Mouse (Mus musculus) neural tube, embryonic 11.5 days (tissue): ENCODE results near the gene Glcci1. TPM values are rescaled to one million over a fixed set of nuclear protein-coding genes. Genes with fewer than 3 reads are reported as not detected.

Experiments
- ATAC-seq: fragments of 200-750 bp; cut with Nextera tagmentation; 2 replicates; pipeline ENCODE4 v1.8.0; 2017; ENCODE audit warnings: moderate number of reproducible peaks, mild to moderate bottlenecking, moderate TSS enrichment, moderate library complexity; ENCODE audit not compliant: insufficient read depth, low FRiP score, low TSS enrichment
- DNase-seq: peaks from one replicate; pipeline ENCODE4 v3.0.0-alpha.2; 2015; ENCODE audit warnings: low spot score
- H3K27ac ChIP-seq: fragments of 300-500 bp; sonication (generic); 2 replicates; pipeline ENCODE4 v1.5.1; 2014; ENCODE audit warnings: low read depth, mild to moderate bottlenecking, low read length
- H3K27me3 ChIP-seq: fragments of 300-500 bp; sonication (generic); 2 replicates; pipeline ENCODE4 v1.6.1; 2014; ENCODE audit warnings: mild to moderate bottlenecking, low read length, mixed read lengths; ENCODE audit not compliant: control insufficient read depth, insufficient read depth
- H3K36me3 ChIP-seq: fragments of 300-500 bp; sonication (generic); 2 replicates; pipeline ENCODE4 v1.6.1; 2014; ENCODE audit warnings: mild to moderate bottlenecking, low read length, moderate library complexity, mixed read lengths; ENCODE audit not compliant: control insufficient read depth, insufficient read depth
- H3K4me1 ChIP-seq: fragments of 300-500 bp; sonication (generic); 2 replicates; pipeline ENCODE4 v1.6.1; 2014; ENCODE audit warnings: low read length, mixed read lengths; ENCODE audit not compliant: control insufficient read depth, insufficient read depth
- H3K4me2 ChIP-seq: fragments of 300-500 bp; sonication (generic); 2 replicates; pipeline ENCODE4 v1.6.1; 2014; ENCODE audit warnings: low read depth, mild to moderate bottlenecking, moderate library complexity
- H3K4me3 ChIP-seq: fragments of 300-500 bp; sonication (generic); 2 replicates; pipeline ENCODE4 v1.5.1; 2014; ENCODE audit warnings: low read depth, low read length
- H3K9ac ChIP-seq: fragments of 300-500 bp; sonication (generic); 2 replicates; pipeline ENCODE4 v1.6.1; 2014; ENCODE audit warnings: mild to moderate bottlenecking, low read length
- H3K9me3 ChIP-seq: fragments of 300-500 bp; sonication (generic); 2 replicates; pipeline ENCODE4 v1.6.1; 2016; ENCODE audit warnings: low read length; ENCODE audit not compliant: control insufficient read depth
- WGBS: fragments of 180-500 bp; shearing (Covaris S2); extraction: QIAGEN DNeasy Blood & Tissue Kit; methylation state at CpG from one replicate; pipeline ENCODE4 v1.1.7; 2014; 5-methylcytosine and 5-hydroxymethylcytosine counted together
- polyA plus RNA-seq: library from polyadenylated mRNA; unstranded; fragments of >200 nt; fragmentation: Nextera tagmentation; extraction: Ambion mirVana; gene quantifications from 2 replicates; pipeline ENCODE4 v1.2.1, GENCODE M21; 2014

Glcci1 gene
- polyA plus RNA-seq, 1 experiment from 2014 or later = 24.0 TPM

DNA sequence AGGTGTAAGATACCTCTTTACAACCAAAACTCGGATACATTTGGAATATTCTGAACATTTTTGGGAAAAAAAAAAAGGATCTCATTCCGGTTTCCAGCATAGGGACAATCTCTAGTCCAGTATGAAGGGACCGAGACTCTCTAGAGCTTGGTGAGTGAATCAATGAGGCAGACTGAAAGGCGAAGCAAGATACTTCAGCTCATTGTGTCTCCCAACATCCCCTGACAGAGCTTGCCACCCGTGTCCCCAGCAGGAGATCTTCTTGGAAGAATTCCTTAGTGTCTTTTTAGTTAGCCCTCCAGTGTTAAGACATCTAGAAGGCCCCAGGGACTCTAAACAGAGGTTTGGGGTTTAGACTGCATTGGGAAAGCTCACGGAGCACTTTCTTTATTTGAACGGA is 20.1 kb upstream of the Glcci1 start:
- Histone ChIP-seq H3K4me2 (no peak overlapping the region), H3K9me3 (no peaks in the 10 kb centered on the region), H3K36me3 (no peaks in the 10 kb centered on the region), H3K27ac (no peak overlapping the region), H3K27me3 (no peaks in the 10 kb centered on the region), H3K9ac (no peak overlapping the region), H3K4me3 (no peak overlapping the region), H3K4me1 (no peaks in the 10 kb centered on the region)
- ATAC-seq = no peak
- no peak for DNase-seq
- WGBS = 79% methylated on average over 7 of the region's 7 CpGs

DNA sequence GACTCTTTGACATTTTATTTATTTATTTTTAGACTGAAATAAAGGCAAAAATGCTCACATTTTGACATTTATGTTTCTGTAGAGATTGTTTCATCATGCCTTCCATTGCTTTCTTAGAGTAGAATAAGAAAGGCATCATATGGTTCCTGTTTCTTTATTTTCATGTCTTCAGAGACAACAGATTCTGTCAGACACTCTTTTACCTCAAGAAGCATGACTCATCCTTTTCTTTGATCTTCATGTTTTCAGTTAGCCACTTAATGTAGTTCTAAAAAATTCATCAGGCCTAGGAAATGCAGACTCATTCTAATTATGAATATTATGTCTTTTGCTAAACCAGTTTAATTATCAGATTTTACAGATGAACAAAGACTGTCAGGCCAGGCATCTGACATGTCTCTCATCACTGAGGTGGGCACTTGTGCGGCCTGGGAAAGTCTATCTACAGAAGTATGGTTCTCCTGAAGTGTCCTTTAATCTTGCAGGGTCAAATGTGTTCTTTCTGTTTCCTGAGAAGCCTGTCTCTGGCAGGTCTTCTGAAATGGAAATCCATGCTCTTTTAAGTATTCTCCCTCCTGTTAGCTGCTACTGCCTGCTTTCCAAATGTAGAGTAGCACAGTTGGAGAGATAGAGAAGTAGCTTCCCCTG is 19.3 kb upstream of the Glcci1 start:
- H3K4me2 ChIP-seq = no peak overlapping the region
- no peaks in the 10 kb centered on the region for H3K4me1 ChIP-seq
- no peaks in the 10 kb centered on the region for H3K36me3 ChIP-seq
- H3K9ac ChIP-seq = no peak overlapping the region
- no peak overlapping the region for H3K27ac ChIP-seq
- ATAC-seq (no peak), DNase-seq (no peak)
- 66% methylated on average over 1 of the region's 1 CpGs for WGBS
- H3K9me3 ChIP-seq = no peaks in the 10 kb centered on the region
- H3K27me3 ChIP-seq = no peaks in the 10 kb centered on the region
- H3K4me3 ChIP-seq = no peak overlapping the region

GRCm38 (mm10) chr6:8492248-8492647 is 17.2 kb upstream of the Glcci1 start:
- H3K36me3 ChIP-seq = no peaks in the 10 kb centered on the region
- no peaks in the 10 kb centered on the region for H3K4me1 ChIP-seq
- H3K27ac ChIP-seq = no peak overlapping the region
- H3K9me3 ChIP-seq = no peaks in the 10 kb centered on the region
- H3K4me3 ChIP-seq = no peak overlapping the region
- H3K27me3 ChIP-seq = no peaks in the 10 kb centered on the region
- H3K9ac ChIP-seq = no peak overlapping the region
- DNase-seq (no peak), ATAC-seq (no peak)
- 92% methylated on average over 3 of the region's 3 CpGs for WGBS
- no peak overlapping the region for H3K4me2 ChIP-seq

DNA sequence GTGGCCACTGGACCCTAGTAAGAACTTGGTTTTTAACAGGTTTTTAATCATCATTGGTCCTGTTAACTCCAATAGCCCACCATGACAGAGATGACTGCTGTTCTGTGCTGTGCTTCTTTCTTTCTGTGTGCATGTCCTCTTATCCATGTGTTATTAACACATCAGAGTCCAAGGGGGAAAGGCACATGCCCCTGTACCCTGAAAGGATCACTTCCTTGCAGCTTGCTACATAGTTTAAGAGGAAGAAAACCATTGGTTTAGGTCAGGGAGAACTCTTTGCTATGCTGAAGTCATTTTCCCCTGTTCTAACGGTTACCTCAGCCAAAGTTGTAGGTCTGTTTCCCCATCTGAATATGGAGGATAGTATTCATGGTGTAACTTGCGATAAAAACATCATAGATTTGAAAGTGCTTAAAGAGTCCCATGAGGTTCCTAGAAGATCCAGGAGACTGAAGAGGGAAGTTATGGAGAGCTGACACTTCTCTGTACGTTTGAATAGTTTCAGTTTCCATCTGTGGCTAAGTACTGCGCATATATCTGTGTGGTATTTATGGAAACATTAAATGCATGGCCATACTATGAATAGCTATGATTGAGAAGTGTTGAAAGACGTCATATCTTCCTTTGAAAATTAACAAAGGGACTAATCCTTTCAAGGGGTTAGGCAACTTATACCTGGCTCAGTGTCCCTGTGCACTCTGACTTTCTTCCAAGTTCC is 14.1 kb upstream of the Glcci1 start:
- 85% methylated on average over 5 of the region's 5 CpGs for WGBS
- H3K36me3 ChIP-seq = no peaks in the 10 kb centered on the region
- no peak overlapping the region for H3K4me2 ChIP-seq
- no peak for DNase-seq
- no peak for ATAC-seq
- H3K27ac ChIP-seq = no peak overlapping the region
- no peaks in the 10 kb centered on the region for H3K9me3 ChIP-seq
- no peak overlapping the region for H3K9ac ChIP-seq
- H3K4me3 ChIP-seq = no peak overlapping the region
- H3K27me3 ChIP-seq = no peaks in the 10 kb centered on the region
- no peaks in the 10 kb centered on the region for H3K4me1 ChIP-seq

DNA sequence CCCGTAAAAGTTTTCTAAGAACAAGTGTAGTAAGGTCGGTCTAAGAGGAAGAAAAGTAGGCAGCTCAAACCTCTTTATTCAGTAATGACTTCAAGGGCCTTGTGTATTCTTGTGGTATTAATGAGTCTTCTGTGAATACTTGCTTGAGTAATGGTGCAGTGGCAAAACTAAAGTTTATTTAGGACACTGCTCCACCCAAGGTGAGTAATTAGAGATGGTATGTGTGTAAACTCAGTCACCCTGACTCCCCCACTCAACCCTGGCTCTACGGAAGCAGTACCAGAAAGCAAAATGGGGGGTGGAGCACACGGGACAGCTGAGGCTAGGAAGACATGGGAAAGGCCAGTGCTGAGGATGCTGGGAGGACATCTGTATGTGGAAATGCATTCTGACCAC is 13.6 kb upstream of the Glcci1 start:
- no peaks in the 10 kb centered on the region for H3K27me3 ChIP-seq
- H3K4me1 ChIP-seq = no peaks in the 10 kb centered on the region
- no peak overlapping the region for H3K4me3 ChIP-seq
- H3K36me3 ChIP-seq = no peaks in the 10 kb centered on the region
- H3K9me3 ChIP-seq = no peaks in the 10 kb centered on the region
- DNase-seq (no peak), ATAC-seq (no peak)
- H3K9ac ChIP-seq = no peak overlapping the region
- no peak overlapping the region for H3K27ac ChIP-seq
- H3K4me2 ChIP-seq = no peak overlapping the region
- 80% methylated on average over 4 of the region's 4 CpGs for WGBS

DNA sequence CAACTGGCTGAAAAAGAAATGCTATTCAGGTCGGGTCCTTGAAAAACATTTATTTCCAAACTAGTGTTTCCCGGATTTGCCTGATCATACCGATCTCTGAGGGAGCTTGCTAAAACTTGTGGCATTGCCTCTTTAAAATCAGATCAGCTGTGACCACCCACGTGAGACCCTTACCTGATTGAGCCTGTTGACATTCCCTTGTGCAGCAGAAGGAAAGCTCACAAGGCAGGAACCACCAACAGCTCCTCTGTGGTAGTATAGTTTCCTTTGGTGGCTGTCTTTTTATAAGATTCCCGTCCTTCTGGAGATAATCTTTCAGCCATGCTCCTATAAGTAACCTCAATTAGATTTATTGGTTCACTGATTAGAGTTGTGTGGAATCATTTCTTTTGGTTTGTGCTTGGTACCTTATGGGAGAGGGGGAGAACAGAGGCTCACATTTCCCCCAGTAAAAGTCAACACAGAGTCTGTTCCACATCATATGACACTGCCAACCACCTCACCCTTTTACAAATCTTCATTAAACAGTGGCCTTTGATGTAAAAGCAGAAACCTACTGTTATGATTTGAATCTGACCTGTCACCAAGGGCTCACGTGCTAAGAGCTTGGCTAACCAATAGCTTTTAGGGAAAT is 12.0 kb upstream of the Glcci1 start:
- H3K9ac ChIP-seq = no peak overlapping the region
- DNase-seq (no peak), ATAC-seq (no peak)
- no peaks in the 10 kb centered on the region for H3K27me3 ChIP-seq
- WGBS = 78% methylated on average over 6 of the region's 6 CpGs
- no peak overlapping the region for H3K27ac ChIP-seq
- no peak overlapping the region for H3K4me3 ChIP-seq
- no peaks in the 10 kb centered on the region for H3K9me3 ChIP-seq
- no peak overlapping the region for H3K4me2 ChIP-seq
- no peaks in the 10 kb centered on the region for H3K36me3 ChIP-seq
- H3K4me1 ChIP-seq = no peaks in the 10 kb centered on the region

GRCm38 (mm10) chr6:8497868-8498257 is 11.5 kb upstream of the Glcci1 start:
- Histone ChIP-seq H3K27ac (no peak overlapping the region), H3K4me3 (no peak overlapping the region), H3K9ac (no peak overlapping the region), H3K4me1 (no peaks in the 10 kb centered on the region), H3K36me3 (no peaks in the 10 kb centered on the region), H3K27me3 (no peaks in the 10 kb centered on the region), H3K4me2 (no peak overlapping the region), H3K9me3 (no peaks in the 10 kb centered on the region)
- ATAC-seq (no peak), DNase-seq (no peak)
- 73% methylated on average over 6 of the region's 6 CpGs for WGBS

DNA sequence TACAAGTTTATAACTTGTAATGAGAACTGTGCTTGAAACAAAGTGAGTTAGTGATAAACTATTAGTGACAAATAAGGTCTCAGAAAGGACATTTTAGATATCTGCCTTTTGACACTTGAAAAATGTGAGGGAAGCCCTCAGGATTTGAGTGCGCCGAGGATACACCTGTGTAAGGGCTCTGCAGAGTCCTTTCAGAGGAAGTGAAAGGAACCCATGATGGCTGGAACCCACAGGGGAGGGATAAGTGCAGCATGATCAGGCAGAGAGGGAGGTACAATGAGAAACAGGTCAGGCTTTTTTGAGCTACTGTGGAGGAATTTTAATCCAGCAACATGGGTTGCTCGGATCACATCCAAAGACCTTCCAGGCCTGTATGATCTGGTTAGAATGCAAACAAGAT is 10.4 kb upstream of the Glcci1 start:
- Histone ChIP-seq H3K27me3 (no peaks in the 10 kb centered on the region), H3K9ac (no peak overlapping the region), H3K4me2 (no peak overlapping the region), H3K9me3 (no peaks in the 10 kb centered on the region), H3K36me3 (no peaks in the 10 kb centered on the region), H3K4me1 (no peaks in the 10 kb centered on the region), H3K4me3 (no peak overlapping the region), H3K27ac (no peak overlapping the region)
- ATAC-seq (no peak), DNase-seq (no peak)
- WGBS = 91% methylated on average over 3 of the region's 3 CpGs

- H3K27me3 ChIP-seq = no peaks in the 10 kb centered on the region
- no peaks in the 10 kb centered on the region for H3K36me3 ChIP-seq
- no peaks in the 10 kb centered on the region for H3K4me1 ChIP-seq
- 67% methylated on average over 3 of the region's 3 CpGs for WGBS
- H3K4me3 ChIP-seq = no peak overlapping the region
- no peak overlapping the region for H3K27ac ChIP-seq
- no peaks in the 10 kb centered on the region for H3K9me3 ChIP-seq
- DNase-seq (no peak), ATAC-seq (no peak)
- H3K9ac ChIP-seq = no peak overlapping the region
- no peak overlapping the region for H3K4me2 ChIP-seq
Observed at GRCm38 (mm10) chr6:8503953-8504352, 5.4 kb upstream of the Glcci1 start.
